16 mouse cellular contexts compared by ENCODE assay signal in the genomic region with DNA sequence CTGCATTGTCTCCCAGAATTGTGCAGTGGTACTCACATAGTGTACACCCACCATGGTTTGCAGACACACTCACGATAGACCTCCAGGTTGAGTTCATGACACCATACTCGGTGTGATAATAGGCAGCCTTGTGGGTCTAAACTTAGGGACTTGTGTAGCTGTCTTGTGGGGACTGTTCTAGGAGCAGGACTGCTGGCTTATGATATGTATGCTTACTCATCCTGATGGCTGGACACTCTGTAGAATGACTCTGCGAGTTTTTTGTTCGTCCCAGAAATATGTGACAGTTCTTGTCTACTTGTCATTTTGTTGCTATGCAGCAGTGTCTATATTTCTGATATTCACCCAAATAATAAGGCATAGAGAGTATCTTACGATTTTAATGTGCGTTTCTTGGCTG. TPM values are rescaled to one million over a fixed set of nuclear protein-coding genes. Genes with fewer than 3 reads are reported as not detected.
"Had no signal": no experiment of that assay in that cellular context is flagged by ENCODE, and none has a peak within 500 bp of the region (broad histone marks: within the 10 kb centered on the region; RNA-seq: fewer than 3 reads in every experiment).

No protein-coding gene starts in this region.

- H3K27me3 ChIP-seq: limb, embryonic 12.5 days; midbrain, embryonic 15.5 days; neural tube, embryonic 12.5 days; stomach, embryonic 15.5 days had no signal

- H3K4me2 ChIP-seq: limb, embryonic 12.5 days; midbrain, embryonic 15.5 days; neural tube, embryonic 12.5 days; stomach, embryonic 15.5 days had no signal

- ATAC-seq: inflammation-experienced regulatory T-cells, adult 6 months; intestine, postnatal 0 days; lung, postnatal 0 days; midbrain, embryonic 15.5 days had no signal

- H3K9ac ChIP-seq: limb, embryonic 12.5 days; midbrain, embryonic 15.5 days; neural tube, embryonic 12.5 days; stomach, embryonic 15.5 days had no signal

- H3K4me1 ChIP-seq: limb, embryonic 12.5 days; midbrain, embryonic 15.5 days; neural tube, embryonic 12.5 days; stomach, embryonic 15.5 days had no signal

- H3K9me3 ChIP-seq: limb, embryonic 12.5 days; midbrain, embryonic 15.5 days; neural tube, embryonic 12.5 days; stomach, embryonic 15.5 days had no signal

- DNase-seq: kidney, adult 8-10 months; kidney, postnatal 4 days; lung, adult 2 months; lung, postnatal 36 days; spleen, adult 18-20 months; thymus, postnatal 36 days had no signal

- H3K36me3 ChIP-seq: limb, embryonic 12.5 days; midbrain, embryonic 15.5 days; neural tube, embryonic 12.5 days; stomach, embryonic 15.5 days had no signal

- H3K27ac ChIP-seq: kidney, postnatal 0 days; layer of hippocampus, adult 2 months; limb, embryonic 12.5 days; midbrain, embryonic 15.5 days; neural tube, embryonic 12.5 days; stomach, embryonic 15.5 days had no signal

- H3K4me3 ChIP-seq: layer of hippocampus, adult 2 months; limb, embryonic 12.5 days; midbrain, embryonic 15.5 days; neural tube, embryonic 12.5 days; stomach, embryonic 15.5 days had no signal

RNA-seq across cellular contexts. Expression of gene Sec16b, which starts 24.9 kb away (rescaled TPM):
- total RNA-seq: monocyte, adult 5-6 weeks had no signal
